Mouse (Mus musculus): ENCODE results near the gene Cgas.

Cgas gene

GRCm38 (mm10) chr9:78474270-78474669 is 31.2 kb upstream of the Cgas start:
- in situ Hi-C loops (cut with MboI; ENCODE audit: low pct_unique_long_range_greater_than_20kb in 1 of 2, low sequenced_read_pairs in 2 of 2, unreplicated experiment in 1 of 2): no loop called here

GRCm38 (mm10) chr9:78473588-78473987 is 30.6 kb upstream of the Cgas start:
- in situ Hi-C loops (cut with MboI; ENCODE audit: low pct_unique_long_range_greater_than_20kb in 1 of 2, low sequenced_read_pairs in 2 of 2, unreplicated experiment in 1 of 2): no loop called here

- in situ Hi-C loops (cut with MboI; ENCODE audit: low pct_unique_long_range_greater_than_20kb in 1 of 2, low sequenced_read_pairs in 2 of 2, unreplicated experiment in 1 of 2): no loop called here
These were observed 22.7 kb upstream of the Cgas start for GRCm38 (mm10) chr9:78465725-78466124.

- in situ Hi-C loops (cut with MboI; ENCODE audit: low pct_unique_long_range_greater_than_20kb in 1 of 2, low sequenced_read_pairs in 2 of 2, unreplicated experiment in 1 of 2): no loop called here
These were observed 20.3 kb upstream of the Cgas start for GRCm38 (mm10) chr9:78463337-78463736.

- in situ Hi-C loops (cut with MboI; ENCODE audit: low pct_unique_long_range_greater_than_20kb in 1 of 2, low sequenced_read_pairs in 2 of 2, unreplicated experiment in 1 of 2): no loop called here
These were observed 14.0 kb upstream of the Cgas start for GRCm38 (mm10) chr9:78457026-78457425.

GRCm38 (mm10) chr9:78451382-78451781 is 8.3 kb upstream of the Cgas start:
- in situ Hi-C loops (cut with MboI; ENCODE audit: low pct_unique_long_range_greater_than_20kb in 1 of 2, low sequenced_read_pairs in 2 of 2, unreplicated experiment in 1 of 2): no loop called here

GRCm38 (mm10) chr9:78450404-78450803 is 7.4 kb upstream of the Cgas start:
- in situ Hi-C loops (cut with MboI; ENCODE audit: low pct_unique_long_range_greater_than_20kb in 1 of 2, low sequenced_read_pairs in 2 of 2, unreplicated experiment in 1 of 2): no loop called here

- in situ Hi-C loops (cut with MboI; ENCODE audit: low pct_unique_long_range_greater_than_20kb in 1 of 2, low sequenced_read_pairs in 2 of 2, unreplicated experiment in 1 of 2): no loop called here
These were observed 5.2 kb upstream of the Cgas start, which contains the start of the genes Mto1 and Gm17324 for GRCm38 (mm10) chr9:78447973-78448873. Mto1 (plus strand) TSS chr9:78448208. Gm17324 (minus strand) TSS chr9:78448786.

GRCm38 (mm10) chr9:78447606-78447972 is 4.6 kb upstream of the Cgas start:
- in situ Hi-C loops (cut with MboI; ENCODE audit: low pct_unique_long_range_greater_than_20kb in 1 of 2, low sequenced_read_pairs in 2 of 2, unreplicated experiment in 1 of 2): no loop called here

GRCm38 (mm10) chr9:78442237-78442578 is 829 bp downstream of the Cgas start:
- in situ Hi-C loops (cut with MboI; ENCODE audit: low pct_unique_long_range_greater_than_20kb in 1 of 2, low sequenced_read_pairs in 2 of 2, unreplicated experiment in 1 of 2): no loop called here

- in situ Hi-C loops (cut with MboI; ENCODE audit: low pct_unique_long_range_greater_than_20kb in 1 of 2, low sequenced_read_pairs in 2 of 2, unreplicated experiment in 1 of 2): no loop called here
These were observed 3.6 kb downstream of the Cgas start for GRCm38 (mm10) chr9:78439426-78439825.

- in situ Hi-C loops (cut with MboI; ENCODE audit: low pct_unique_long_range_greater_than_20kb in 1 of 2, low sequenced_read_pairs in 2 of 2, unreplicated experiment in 1 of 2): no loop called here
These were observed 10.6 kb downstream of the Cgas start for GRCm38 (mm10) chr9:78432471-78432870.

- in situ Hi-C loops (cut with MboI; ENCODE audit: low pct_unique_long_range_greater_than_20kb in 1 of 2, low sequenced_read_pairs in 2 of 2, unreplicated experiment in 1 of 2): no loop called here
These were observed 12.6 kb downstream of the Cgas start for GRCm38 (mm10) chr9:78430486-78430885.

GRCm38 (mm10) chr9:78429551-78429950 is 13.5 kb downstream of the Cgas start:
- in situ Hi-C loops (cut with MboI; ENCODE audit: low pct_unique_long_range_greater_than_20kb in 1 of 2, low sequenced_read_pairs in 2 of 2, unreplicated experiment in 1 of 2): no loop called here

GRCm38 (mm10) chr9:78428870-78429432 is 14.1 kb downstream of the Cgas start:
- in situ Hi-C loops (cut with MboI; ENCODE audit: low pct_unique_long_range_greater_than_20kb in 1 of 2, low sequenced_read_pairs in 2 of 2, unreplicated experiment in 1 of 2): no loop called here

GRCm38 (mm10) chr9:78428185-78428584 is 14.9 kb downstream of the Cgas start:
- in situ Hi-C loops (cut with MboI; ENCODE audit: low pct_unique_long_range_greater_than_20kb in 1 of 2, low sequenced_read_pairs in 2 of 2, unreplicated experiment in 1 of 2): no loop called here

- in situ Hi-C loops (cut with MboI; ENCODE audit: low pct_unique_long_range_greater_than_20kb in 1 of 2, low sequenced_read_pairs in 2 of 2, unreplicated experiment in 1 of 2): no loop called here
These were observed 15.7 kb downstream of the Cgas start for GRCm38 (mm10) chr9:78427362-78427781.

- in situ Hi-C loops (cut with MboI; ENCODE audit: low pct_unique_long_range_greater_than_20kb in 1 of 2, low sequenced_read_pairs in 2 of 2, unreplicated experiment in 1 of 2): no loop called here
These were observed 41.4 kb downstream of the Cgas start for GRCm38 (mm10) chr9:78401596-78401995.

GRCm38 (mm10) chr9:78400570-78400969 is 42.5 kb downstream of the Cgas start:
- in situ Hi-C loops (cut with MboI; ENCODE audit: low pct_unique_long_range_greater_than_20kb in 1 of 2, low sequenced_read_pairs in 2 of 2, unreplicated experiment in 1 of 2): no loop called here

- in situ Hi-C loops (cut with MboI; ENCODE audit: low pct_unique_long_range_greater_than_20kb in 1 of 2, low sequenced_read_pairs in 2 of 2, unreplicated experiment in 1 of 2): no loop called here
These were observed 46.5 kb downstream of the Cgas start for GRCm38 (mm10) chr9:78396517-78396916.

Data from mouse embryonic stem cell (cell line).